Mouse (Mus musculus) stomach, embryonic 15.5 days (tissue): Measurements from ENCODE around the gene Enpp3. TPM values are rescaled to one million over a fixed set of nuclear protein-coding genes. Genes with fewer than 3 reads are reported as not detected.

Experiments used
- ATAC-seq: fragments of 200-750 bp; cut with Nextera tagmentation; 2 replicates; pipeline ENCODE4 v1.8.0; 2017; ENCODE audit warnings: low read depth, moderate number of reproducible peaks, moderate TSS enrichment; ENCODE audit not compliant: insufficient read depth, low FRiP score
- H3K27ac ChIP-seq: fragments of 300-500 bp; sonication (generic); 2 replicates; pipeline ENCODE4 v1.5.1; 2015; ENCODE audit warnings: mild to moderate bottlenecking, inconsistent platforms
- H3K27me3 ChIP-seq: fragments of 300-500 bp; sonication (generic); replicated peaks from 2 replicates; pipeline ENCODE4 v1.6.1; 2015; ENCODE audit warnings: inconsistent platforms
- H3K36me3 ChIP-seq: fragments of 300-500 bp; sonication (generic); 2 replicates; pipeline ENCODE4 v1.6.1; 2015; ENCODE audit warnings: inconsistent platforms
- H3K4me1 ChIP-seq: fragments of 300-500 bp; sonication (generic); 2 replicates; pipeline ENCODE4 v1.6.1; 2015; ENCODE audit warnings: inconsistent platforms
- H3K4me2 ChIP-seq: fragments of 300-500 bp; sonication (generic); 2 replicates; pipeline ENCODE4 v1.6.1; 2015; ENCODE audit warnings: mild to moderate bottlenecking, inconsistent platforms
- H3K4me3 ChIP-seq: fragments of 300-500 bp; sonication (generic); replicated peaks from 2 replicates; pipeline ENCODE4 v1.5.1; 2015; ENCODE audit warnings: inconsistent platforms
- H3K9ac ChIP-seq: fragments of 300-500 bp; sonication (generic); 2 replicates; pipeline ENCODE4 v1.6.1; 2015; ENCODE audit warnings: inconsistent platforms
- H3K9me3 ChIP-seq: fragments of 300-500 bp; sonication (generic); 2 replicates; pipeline ENCODE4 v1.6.1; 2016; ENCODE audit warnings: inconsistent platforms
- WGBS: fragments of 180-500 bp; shearing (Covaris S2); methylation state at CpG from one replicate; pipeline ENCODE4 v1.1.7; 2015; 5-methylcytosine and 5-hydroxymethylcytosine counted together
- polyA plus RNA-seq: library from polyadenylated mRNA; unstranded; fragments of >200 nt; fragmentation: Nextera tagmentation; extraction: Ambion mirVana; gene quantifications from 2 replicates; pipeline ENCODE4 v1.2.1, GENCODE M21; 2015

Gene Enpp3
- polyA plus RNA-seq, 1 experiment from 2014 or later: 6.9 TPM

GRCm38 (mm10) chr10:24784624-24785276 lies 57.9 kb downstream of the Enpp3 start:
- H3K9ac ChIP-seq: no peak overlapping the region
- no peaks in the 10 kb centered on the region for H3K9me3 ChIP-seq
- H3K27me3 ChIP-seq: no peaks in the 10 kb centered on the region
- H3K4me3 ChIP-seq: no peak overlapping the region
- no peak overlapping the region for H3K27ac ChIP-seq
- H3K4me2 ChIP-seq: no peak overlapping the region
- H3K4me1 ChIP-seq: peaks cover 5% of the 10 kb centered on the region; the same call in 1 of the 2 replicates
- no peaks in the 10 kb centered on the region for H3K36me3 ChIP-seq
- ATAC-seq: peak; percentile 72; the same call in 1 of the 2 replicates
- 94% methylated on average over 9 of the region's 9 CpGs for WGBS

DNA sequence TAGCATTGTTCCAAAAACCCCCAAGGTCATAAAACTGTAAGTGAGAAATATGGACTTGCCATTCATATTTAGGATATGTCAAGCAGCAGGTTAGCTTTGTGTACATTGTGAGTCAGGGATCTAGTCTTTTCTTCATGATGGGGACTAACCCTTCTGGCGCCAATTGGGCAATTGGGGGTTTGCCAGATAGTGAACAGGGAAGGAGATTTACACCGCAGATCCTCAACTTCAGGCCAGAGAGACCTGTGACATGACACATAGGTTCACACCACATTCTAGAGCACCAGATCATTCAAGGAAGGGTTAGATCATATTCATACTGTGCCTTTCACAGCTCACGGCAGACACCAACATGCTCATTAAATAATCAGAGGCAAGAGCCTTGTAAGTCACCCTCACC lies 58.7 kb downstream of the Enpp3 start:
- H3K27me3 ChIP-seq: no peaks in the 10 kb centered on the region
- 72% methylated on average over 3 of the region's 3 CpGs for WGBS

DNA sequence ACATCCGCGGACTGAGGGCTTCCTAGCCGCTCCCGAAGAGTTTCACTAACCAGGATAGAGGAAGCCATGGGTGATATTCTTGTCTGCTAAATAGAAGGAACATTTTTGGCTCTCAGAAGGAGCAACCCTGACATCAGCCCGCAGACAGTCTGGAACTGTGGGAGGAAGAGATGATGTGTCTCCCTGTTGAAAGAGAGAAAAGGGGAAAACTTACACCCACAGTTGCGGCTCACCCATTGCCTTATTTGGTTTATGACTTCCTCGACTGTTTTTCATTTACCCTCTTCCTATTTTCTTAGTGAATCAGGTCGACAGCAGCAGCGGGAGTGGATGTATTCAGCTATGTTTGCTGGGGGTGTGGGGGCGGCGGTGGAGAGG lies 64.0 kb downstream of the Enpp3 start:
- H3K36me3 ChIP-seq: no peaks in the 10 kb centered on the region

More for the DNA sequence above, 58.7 kb downstream of the Enpp3 start:
- no peak for ATAC-seq
- Histone ChIP-seq H3K4me2 (no peak overlapping the region), H3K36me3 (no peaks in the 10 kb centered on the region), H3K4me1 (peaks cover 5% of the 10 kb centered on the region; the same call in 1 of the 2 replicates), H3K27ac (no peak overlapping the region), H3K9ac (no peak overlapping the region), H3K4me3 (no peak overlapping the region), H3K9me3 (no peaks in the 10 kb centered on the region)

GRCm38 (mm10) chr10:24777916-24778642 lies 64.5 kb downstream of the Enpp3 start:
- Histone ChIP-seq H3K27ac (peak overlapping the region; percentile 23; the same call in 1 of the 2 replicates), H3K9me3 (no peaks in the 10 kb centered on the region), H3K36me3 (no peaks in the 10 kb centered on the region), H3K4me2 (no peak overlapping the region), H3K4me3 (no peak overlapping the region), H3K9ac (no peak overlapping the region), H3K4me1 (peaks cover 3% of the 10 kb centered on the region; the same call in 1 of the 2 replicates), H3K27me3 (no peaks in the 10 kb centered on the region)
- WGBS: 65% methylated on average over 14 of the region's 14 CpGs
- no peak for ATAC-seq

More for the DNA sequence above, 64.0 kb downstream of the Enpp3 start:
- peak overlapping the region; percentile 23; the same call in 1 of the 2 replicates for H3K27ac ChIP-seq
- peaks cover 5% of the 10 kb centered on the region; the same call in 1 of the 2 replicates for H3K4me1 ChIP-seq
- WGBS: 72% methylated on average over 11 of the region's 11 CpGs
- H3K27me3 ChIP-seq: no peaks in the 10 kb centered on the region
- no peak for ATAC-seq
- no peaks in the 10 kb centered on the region for H3K9me3 ChIP-seq
- H3K4me2 ChIP-seq: no peak overlapping the region
- H3K4me3 ChIP-seq: no peak overlapping the region
- H3K9ac ChIP-seq: no peak overlapping the region

- no peak overlapping the region for H3K27ac ChIP-seq
- no peak overlapping the region for H3K4me2 ChIP-seq
- ATAC-seq: no peak
- H3K4me3 ChIP-seq: no peak overlapping the region
- no peaks in the 10 kb centered on the region for H3K4me1 ChIP-seq
- no peaks in the 10 kb centered on the region for H3K9me3 ChIP-seq
- no peak overlapping the region for H3K9ac ChIP-seq
- H3K27me3 ChIP-seq: no peaks in the 10 kb centered on the region
- WGBS: 91% methylated on average over 7 of the region's 7 CpGs
- H3K36me3 ChIP-seq: no peaks in the 10 kb centered on the region
Observed at GRCm38 (mm10) chr10:24769496-24769895, 73.1 kb downstream of the Enpp3 start.

DNA sequence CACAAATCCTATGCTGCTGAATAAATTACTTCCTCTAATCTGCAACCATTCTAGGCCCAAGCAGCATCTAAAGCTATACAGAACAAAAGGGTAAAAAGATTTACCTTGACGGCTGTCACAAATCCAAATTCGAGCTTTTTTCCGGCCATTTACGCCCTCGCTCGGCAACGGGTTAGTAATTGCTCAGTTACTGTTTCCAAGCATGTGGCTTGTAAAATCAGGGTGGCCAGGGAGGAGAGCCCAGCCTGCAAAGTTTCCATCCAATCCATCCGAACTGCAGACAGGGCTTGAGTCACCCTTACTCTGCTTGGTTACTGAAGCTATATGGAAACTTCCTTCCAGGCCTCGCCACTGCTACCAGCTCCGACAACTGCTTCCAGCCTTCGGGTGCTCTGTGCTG lies 74.9 kb downstream of the Enpp3 start:
- H3K4me1 ChIP-seq: no peaks in the 10 kb centered on the region
- no peak overlapping the region for H3K27ac ChIP-seq
- no peaks in the 10 kb centered on the region for H3K27me3 ChIP-seq
- H3K36me3 ChIP-seq: no peaks in the 10 kb centered on the region
- WGBS: 67% methylated on average over 11 of the region's 11 CpGs
- no peaks in the 10 kb centered on the region for H3K9me3 ChIP-seq
- H3K9ac ChIP-seq: no peak overlapping the region
- ATAC-seq: no peak
- no peak overlapping the region for H3K4me3 ChIP-seq
- no peak overlapping the region for H3K4me2 ChIP-seq

- no peak for ATAC-seq
- no peak overlapping the region for H3K4me3 ChIP-seq
- 77% methylated on average over 1 of the region's 1 CpGs for WGBS
- no peak overlapping the region for H3K9ac ChIP-seq
- H3K4me2 ChIP-seq: no peak overlapping the region
- no peaks in the 10 kb centered on the region for H3K36me3 ChIP-seq
- no peaks in the 10 kb centered on the region for H3K27me3 ChIP-seq
- H3K27ac ChIP-seq: no peak overlapping the region
- no peaks in the 10 kb centered on the region for H3K9me3 ChIP-seq
- H3K4me1 ChIP-seq: no peaks in the 10 kb centered on the region
Observed at GRCm38 (mm10) chr10:24766061-24766460, 76.6 kb downstream of the Enpp3 start.

GRCm38 (mm10) chr10:24765151-24765755 lies 77.4 kb downstream of the Enpp3 start:
- no peak for ATAC-seq
- H3K9ac ChIP-seq: no peak overlapping the region
- no peak overlapping the region for H3K4me2 ChIP-seq
- H3K27me3 ChIP-seq: no peaks in the 10 kb centered on the region
- no peak overlapping the region for H3K27ac ChIP-seq
- H3K4me1 ChIP-seq: no peaks in the 10 kb centered on the region
- H3K36me3 ChIP-seq: no peaks in the 10 kb centered on the region
- 60% methylated on average over 6 of the region's 6 CpGs for WGBS
- no peaks in the 10 kb centered on the region for H3K9me3 ChIP-seq
- H3K4me3 ChIP-seq: no peak overlapping the region

DNA sequence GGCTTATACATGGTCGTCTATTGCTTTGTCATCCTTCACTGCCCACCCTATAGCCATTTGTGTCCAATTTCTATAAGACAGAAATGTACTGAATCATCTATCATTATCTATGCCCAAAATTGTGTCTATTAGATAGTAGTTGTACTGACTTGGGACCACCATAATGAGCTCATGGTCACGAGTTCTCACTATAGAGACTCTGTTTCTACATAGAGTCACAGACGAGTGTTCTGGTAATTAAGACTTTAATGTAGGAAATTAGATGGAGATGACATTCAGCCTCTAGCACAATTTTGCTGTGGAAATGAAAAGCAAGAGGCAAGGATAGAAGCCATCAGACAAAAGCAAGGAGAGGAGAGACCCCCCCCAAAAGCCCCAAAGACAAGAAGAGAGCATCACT lies 78.0 kb downstream of the Enpp3 start:
- no peaks in the 10 kb centered on the region for H3K9me3 ChIP-seq
- no peaks in the 10 kb centered on the region for H3K4me1 ChIP-seq
- H3K27ac ChIP-seq: no peak overlapping the region
- no peak overlapping the region for H3K4me2 ChIP-seq
- WGBS: 76% methylated on average over 3 of the region's 3 CpGs
- no peak overlapping the region for H3K4me3 ChIP-seq
- H3K27me3 ChIP-seq: no peaks in the 10 kb centered on the region
- no peak for ATAC-seq
- no peak overlapping the region for H3K9ac ChIP-seq
- H3K36me3 ChIP-seq: no peaks in the 10 kb centered on the region

DNA sequence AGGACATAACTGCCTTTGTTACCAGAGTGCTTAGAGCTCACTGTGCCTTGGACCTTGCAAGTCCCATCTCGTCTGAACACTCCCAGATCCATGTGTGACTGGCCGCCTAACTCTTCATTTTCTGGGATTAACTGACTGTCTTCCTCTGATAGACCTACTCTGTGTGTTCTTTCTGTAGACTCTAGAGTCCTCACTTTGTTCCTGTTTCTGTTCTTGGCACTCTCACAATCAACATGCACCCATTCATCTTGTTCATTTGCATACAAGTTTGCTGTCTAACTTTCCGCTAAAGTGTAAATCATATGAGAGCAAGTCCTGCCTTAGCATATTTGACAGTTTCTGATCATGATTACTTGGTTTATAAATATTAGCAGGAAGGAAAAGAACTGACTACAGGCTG lies 79.4 kb downstream of the Enpp3 start:
- no peak overlapping the region for H3K4me3 ChIP-seq
- no peak overlapping the region for H3K27ac ChIP-seq
- H3K9me3 ChIP-seq: no peaks in the 10 kb centered on the region
- H3K9ac ChIP-seq: no peak overlapping the region
- no peak for ATAC-seq
- H3K4me1 ChIP-seq: no peaks in the 10 kb centered on the region
- no peaks in the 10 kb centered on the region for H3K27me3 ChIP-seq
- 92% methylated on average over 3 of the region's 3 CpGs for WGBS
- H3K36me3 ChIP-seq: no peaks in the 10 kb centered on the region
- no peak overlapping the region for H3K4me2 ChIP-seq

DNA sequence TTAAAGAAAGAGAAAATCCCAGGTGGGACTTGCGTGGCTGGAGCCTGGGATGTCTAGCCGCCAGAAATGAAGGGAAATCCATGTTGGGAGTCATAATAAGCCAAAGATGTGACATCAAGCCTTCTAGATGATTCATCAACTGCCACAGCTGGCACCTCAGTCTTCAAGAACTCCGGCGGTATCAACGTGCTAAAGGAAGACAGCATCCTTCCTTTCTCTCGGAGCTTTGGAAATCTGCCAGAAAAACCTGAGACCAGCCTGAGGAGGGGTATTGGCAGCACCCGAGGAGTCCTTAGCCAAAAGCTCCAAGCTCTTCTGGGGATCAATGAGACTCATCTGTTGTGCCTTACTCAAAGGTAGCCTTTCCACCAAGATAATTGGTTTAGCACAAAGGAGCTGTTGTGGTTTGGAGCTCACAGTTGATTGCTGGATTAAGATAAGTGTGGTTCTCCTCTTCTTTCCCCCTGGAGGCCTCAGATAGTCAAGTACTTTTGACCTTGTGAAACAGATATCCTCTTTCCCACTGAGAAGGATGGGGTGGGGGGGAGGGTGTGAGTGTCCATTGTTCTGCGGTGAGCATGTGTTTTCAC lies 84.2 kb downstream of the Enpp3 start:
- Histone ChIP-seq H3K36me3 (no peaks in the 10 kb centered on the region), H3K4me2 (no peak overlapping the region), H3K4me1 (0 out of 2 replicates have a peak, but pooled peaks cover 3% of the 10 kb centered on the region), H3K27ac (no peak overlapping the region), H3K9ac (no peak overlapping the region), H3K27me3 (no peaks in the 10 kb centered on the region), H3K9me3 (no peaks in the 10 kb centered on the region), H3K4me3 (no peak overlapping the region)
- 56% methylated on average over 8 of the region's 8 CpGs for WGBS
- ATAC-seq: no peak
